Mouse (Mus musculus) cerebellum, adult 9-10 months (tissue): ENCODE results near the gene Parp16.
"Not testable (repeated sequence)": the region's sequence is repeated elsewhere in the genome, so short reads cannot be mapped to it uniquely, and the experiment has no call there.

ENCODE experiments used
- DNase-seq: peaks from one replicate; pipeline ENCODE4 v3.0.0; 2022

Gene Parp16

GRCm38 (mm10) chr9:65247502-65248376, 52.6 kb downstream of the Parp16 start:
- DNase-seq: no peak

DNA sequence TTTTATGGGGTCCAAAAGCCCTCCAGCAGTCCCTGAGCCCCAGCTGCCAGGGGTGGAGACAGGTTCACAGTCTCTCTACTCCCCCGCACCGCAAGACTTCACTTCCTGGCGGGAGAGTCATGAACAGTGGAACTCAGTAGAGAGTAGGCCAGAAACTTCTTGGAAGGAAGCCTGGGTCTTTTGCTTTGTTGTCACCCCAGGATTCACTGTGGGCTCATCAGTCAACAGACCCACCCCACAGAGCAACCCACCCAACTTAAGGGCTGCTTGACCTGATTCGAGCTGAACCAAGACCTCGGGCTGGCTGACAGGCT, 53.2 kb downstream of the Parp16 start:
- no peak for DNase-seq

DNA sequence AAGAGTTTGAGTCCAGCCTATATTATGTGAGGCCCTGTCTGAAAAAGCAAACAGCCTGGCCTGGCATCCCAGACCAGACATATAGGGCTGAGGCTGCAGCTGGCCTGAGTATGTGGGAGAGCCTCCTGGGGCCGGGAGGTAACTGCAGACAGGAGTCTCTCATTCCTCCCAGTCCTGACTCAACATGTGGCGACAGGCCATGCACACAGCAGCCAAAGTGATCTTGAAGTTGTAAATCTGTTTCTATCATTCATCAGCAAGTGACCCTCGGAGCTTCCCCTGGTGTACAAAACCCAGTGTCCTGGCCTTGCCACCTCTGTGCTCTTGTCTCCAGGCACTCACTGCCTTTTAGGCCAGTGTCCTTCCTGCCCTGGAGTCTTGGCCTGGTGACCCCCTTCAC, 56.9 kb downstream of the Parp16 start:
- no peak for DNase-seq

- no peak for DNase-seq
Observed at GRCm38 (mm10) chr9:65255906-65256600, 60.9 kb downstream of the Parp16 start.

- DNase-seq: no peak
Observed at GRCm38 (mm10) chr9:65257218-65257910, 62.2 kb downstream of the Parp16 start.

GRCm38 (mm10) chr9:65259366-65259765, 64.2 kb downstream of the Parp16 start:
- DNase-seq: no peak

DNA sequence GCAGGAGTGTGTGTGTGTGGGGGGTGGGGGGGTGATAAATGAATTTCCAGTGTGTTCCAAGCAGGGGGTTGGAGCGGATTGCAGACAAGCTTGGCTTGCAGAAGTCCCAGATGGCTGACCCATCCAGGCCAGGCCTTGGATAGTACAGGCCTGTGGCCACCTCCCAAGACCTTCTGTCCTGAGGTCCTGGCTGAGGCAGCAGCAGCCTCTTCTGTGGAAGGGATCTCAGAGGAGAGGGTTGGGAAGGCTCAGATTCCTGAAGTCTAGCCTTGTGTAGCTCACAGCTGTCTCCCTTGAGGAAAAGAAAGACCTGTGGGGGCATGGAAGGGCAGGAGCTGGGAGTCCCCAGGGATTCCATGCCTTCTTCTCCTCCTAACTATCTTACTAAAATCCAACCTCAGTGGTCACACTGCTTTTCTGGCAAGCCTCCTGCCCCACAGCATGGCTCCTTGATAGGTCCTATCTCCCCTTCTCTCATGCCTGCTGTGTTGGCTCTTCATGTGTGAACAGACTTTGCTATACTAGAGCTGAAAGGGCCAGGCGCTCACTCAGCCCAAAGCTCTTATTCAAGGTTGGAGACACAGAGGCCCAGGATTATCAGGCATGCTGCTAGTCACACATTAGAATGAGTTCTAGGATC, 66.6 kb downstream of the Parp16 start:
- peak; percentile 80 for DNase-seq

GRCm38 (mm10) chr9:65262641-65263120, 67.5 kb downstream of the Parp16 start:
- no peak for DNase-seq

DNA sequence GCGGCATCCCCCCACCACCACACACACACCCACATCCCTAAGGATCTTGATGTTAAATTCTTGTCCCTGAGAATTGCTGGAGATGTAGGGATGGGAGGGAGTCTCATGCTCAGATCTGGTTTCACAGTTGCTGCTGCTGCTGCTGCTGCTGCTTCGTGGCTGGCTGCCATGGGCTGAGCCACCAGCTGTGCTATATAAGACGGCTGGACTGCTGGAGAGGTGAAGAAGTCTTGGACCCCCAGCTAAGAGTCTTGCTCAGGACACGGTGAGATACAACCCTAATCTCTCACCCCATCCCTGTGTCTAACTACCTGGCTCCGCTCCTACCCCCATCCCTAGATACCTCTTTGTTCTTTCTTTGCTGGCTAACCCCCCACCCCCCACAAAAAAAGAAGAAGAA, 69.8 kb downstream of the Parp16 start, which contains the start of gene Cilp:
Gene Cilp, plus strand, starts transcription at position 222 of the 400 bp plus-strand sequence.
- DNase-seq: no peak

DNA sequence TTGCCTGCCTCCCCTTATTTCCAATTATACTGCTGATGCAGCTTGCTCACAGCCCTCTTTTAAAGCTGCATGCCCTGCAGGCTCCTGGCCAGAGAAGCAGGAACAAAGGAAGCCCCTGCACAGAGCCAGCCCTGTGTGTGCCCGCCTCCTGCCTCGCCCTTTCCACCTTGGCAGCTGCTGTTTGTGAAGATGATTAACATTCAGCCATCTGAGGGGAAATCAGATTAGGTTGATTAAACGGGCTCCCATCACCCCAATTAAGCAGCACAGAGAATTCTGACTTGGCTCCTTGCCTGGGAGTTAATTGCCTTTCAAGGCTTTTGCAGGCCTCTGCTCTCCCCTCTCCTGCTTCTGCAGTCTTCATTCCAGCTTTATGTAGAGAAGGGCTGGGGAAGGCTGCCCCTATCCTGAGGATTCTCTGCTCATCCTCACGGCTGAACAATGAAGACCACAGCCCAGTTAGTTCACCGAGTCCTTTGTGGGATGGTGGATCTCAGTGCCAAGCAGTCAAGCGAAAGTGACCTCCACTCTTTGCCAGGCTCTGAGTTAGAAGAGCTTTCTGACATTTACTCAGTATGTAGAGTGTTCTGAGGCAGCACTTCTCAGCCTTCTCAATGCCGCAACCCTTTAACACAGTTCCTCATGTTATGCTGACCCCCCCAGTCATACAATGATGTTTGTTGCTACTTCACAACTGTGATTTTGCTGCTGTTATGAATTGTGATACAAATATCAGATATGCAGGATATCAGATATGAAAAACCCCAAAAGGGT, 72.8 kb downstream of the Parp16 start:
- peak; percentile 47 for DNase-seq

- no peak for DNase-seq
Observed at GRCm38 (mm10) chr9:65273048-65273809, 78.1 kb downstream of the Parp16 start.

- no peak for DNase-seq
Observed at GRCm38 (mm10) chr9:65273873-65274272, 78.7 kb downstream of the Parp16 start.

DNA sequence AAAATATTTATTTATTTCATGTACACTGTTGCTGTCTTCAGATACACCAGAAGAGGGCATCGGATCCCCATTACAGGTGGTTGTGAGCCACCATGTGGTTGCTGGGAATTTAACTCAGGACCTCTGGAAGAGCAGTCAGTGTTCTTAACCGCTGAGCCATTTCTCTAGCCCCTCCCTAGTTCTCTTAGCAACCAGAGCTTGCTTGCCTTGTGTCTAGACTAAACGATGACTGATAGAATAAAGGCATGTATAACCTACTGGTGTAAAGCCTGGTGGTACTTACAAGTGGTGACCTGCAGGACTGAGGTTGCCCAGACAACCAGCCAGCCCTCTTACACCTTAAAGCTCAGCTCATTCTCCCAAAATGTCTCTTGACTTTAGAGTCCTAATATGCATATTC, 79.7 kb downstream of the Parp16 start:
- DNase-seq: not testable (repeated sequence)

DNA sequence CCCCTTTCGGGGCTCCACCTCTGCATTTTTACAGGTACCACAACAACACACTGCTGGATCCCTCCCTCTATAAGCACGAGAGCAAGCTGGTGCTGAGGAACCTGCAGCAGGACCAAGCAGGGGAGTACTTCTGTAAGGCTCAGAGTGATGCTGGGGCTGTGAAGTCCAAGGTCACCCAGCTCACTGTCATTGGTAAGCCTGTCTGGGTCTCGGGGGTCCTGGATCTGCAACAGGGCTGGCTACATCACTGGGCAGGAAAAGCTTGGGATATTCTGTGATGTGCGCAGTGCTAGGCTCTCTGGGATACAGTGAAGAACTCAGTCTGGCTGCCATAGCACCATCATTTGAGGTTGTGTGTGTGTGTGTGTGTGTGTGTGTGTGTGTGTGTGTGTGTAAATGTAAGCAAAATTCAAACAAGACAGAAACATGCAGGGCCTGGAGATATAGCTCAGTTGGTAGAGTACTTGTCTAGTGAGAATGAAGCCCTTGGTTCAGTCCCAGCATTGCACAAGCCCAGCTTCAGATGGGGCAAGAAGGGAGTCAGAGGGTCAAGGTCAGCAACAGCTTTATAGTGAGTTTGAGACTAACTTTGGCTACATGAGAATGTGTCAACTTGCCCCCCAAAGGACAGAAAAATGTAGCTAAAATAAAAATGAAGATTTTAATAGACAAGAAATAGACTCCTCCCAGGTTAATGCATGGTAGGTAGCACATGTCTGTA, 80.8 kb downstream of the Parp16 start:
- no peak for DNase-seq

DNA sequence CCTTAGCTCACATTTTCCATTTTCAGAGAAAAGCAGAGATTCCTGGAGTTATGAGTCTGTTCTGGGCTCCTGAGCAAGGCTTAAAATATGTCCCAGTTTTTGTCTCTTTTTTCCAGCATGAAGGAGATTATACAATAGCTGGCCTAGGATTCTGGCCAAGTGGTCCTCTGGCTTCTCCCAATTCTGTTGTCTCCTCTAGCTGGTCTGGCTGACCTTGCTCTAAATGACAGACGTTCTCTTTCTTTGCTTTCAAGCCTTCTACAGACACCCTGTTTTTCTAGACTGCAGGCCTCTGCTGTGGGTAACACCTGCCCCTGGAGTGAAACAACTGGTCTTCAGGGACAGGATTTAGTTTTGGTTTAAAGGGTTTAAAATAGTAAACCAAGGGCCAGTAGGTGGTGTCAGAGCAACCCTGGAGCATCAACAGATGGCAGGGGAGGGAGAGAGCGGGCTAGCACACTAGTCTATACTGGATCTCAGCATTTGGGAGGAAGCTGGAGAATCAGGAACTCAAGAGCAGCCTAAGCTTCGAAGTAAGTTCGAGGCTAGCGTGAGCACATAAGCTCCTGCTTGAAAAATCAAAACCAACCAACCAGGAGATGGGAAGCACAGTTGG, 86.5 kb downstream of the Parp16 start:
- peak; percentile 78 for DNase-seq

GRCm38 (mm10) chr9:65283301-65283700, 88.1 kb downstream of the Parp16 start:
- DNase-seq: peak; percentile 65

DNA sequence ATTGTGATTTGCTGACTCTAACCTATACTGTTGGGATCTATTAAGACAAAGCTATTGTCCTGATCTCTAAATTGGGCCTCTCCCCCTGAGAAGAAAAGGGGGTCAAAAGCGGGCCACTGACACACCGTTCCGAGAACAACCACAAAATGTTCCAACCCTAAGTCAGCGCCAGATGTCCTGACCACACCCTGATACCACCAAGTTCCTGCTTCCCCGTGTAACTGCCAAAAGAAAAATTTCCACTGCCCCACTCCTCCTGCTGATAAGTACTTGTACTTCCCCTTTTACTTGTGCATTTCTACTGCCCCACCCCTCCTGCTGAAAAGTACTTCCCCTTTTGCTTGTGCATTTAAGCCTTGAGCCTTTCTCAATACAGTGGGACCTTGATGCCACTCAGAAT, 93.1 kb downstream of the Parp16 start:
- not testable (repeated sequence) for DNase-seq
